Comparison of ENCODE assay signal across 8 mouse cellular contexts in the genomic region with DNA sequence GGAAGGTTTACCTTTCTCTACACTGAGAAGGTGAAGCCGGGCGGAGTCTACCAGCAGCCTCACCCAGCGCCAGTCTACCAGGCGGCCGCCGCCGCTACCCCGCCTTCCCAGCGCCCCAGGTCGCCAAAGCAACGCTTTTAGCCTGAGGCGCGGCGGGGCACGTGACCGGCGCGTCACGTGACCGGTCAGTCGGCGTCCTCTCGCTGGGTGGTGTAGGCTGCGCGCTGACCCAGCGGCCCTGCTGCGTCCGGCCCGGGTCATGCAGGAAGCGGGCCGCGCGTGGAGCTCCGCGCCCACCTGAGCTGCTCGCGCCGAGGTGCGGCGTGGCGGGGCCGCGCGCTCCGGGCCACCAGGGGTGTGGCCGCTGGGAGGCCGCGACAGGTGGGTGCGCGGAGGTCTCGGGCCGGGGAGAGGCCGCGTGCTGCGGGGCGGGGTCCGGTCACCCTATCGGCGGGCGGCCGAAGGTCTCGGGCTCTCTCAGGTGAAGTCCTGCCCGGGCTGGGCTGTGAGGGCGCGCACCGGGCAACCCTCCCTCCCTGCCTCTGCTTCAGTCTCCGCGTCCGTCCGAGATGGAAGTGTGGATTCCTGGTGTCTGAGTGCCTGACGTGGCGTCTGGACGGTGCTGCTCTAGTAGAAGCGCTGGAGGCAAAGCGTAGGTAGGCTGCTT. TPM values are rescaled to one million over a fixed set of nuclear protein-coding genes. Genes with fewer than 3 reads are reported as not detected.
DNase-seq lines count a peak whose midpoint lies in the region; ATAC-seq and TF ChIP-seq lines count a peak whose summit lies in the region.

A gene (plus strand): TSS at position 190 of the 667 bp plus-strand sequence.

- H3K4me2 ChIP-seq in forebrain, embryonic 15.5 days (replicated peaks): peak within 1 kb of the TSS; percentile 68
- H3K4me2 ChIP-seq in lung, embryonic 14.5 days: peak within 1 kb of the TSS; percentile 61

- no peaks in the 10 kb centered on the region for H3K9me3 ChIP-seq in ES-E14 (ENCODE audit: control insufficient read depth, insufficient read depth, low read depth, low read length)
- no peaks in the 10 kb centered on the region for H3K9me3 ChIP-seq in forebrain, embryonic 15.5 days
- no peaks in the 10 kb centered on the region for H3K9me3 ChIP-seq in lung, embryonic 14.5 days (ENCODE audit: low read depth, low read length)

- intact Hi-C loops in heart, postnatal 25 days (cut with DNase I): no loop called here

- under 1% methylated on average over 67 of the region's 75 CpGs for WGBS in forebrain, embryonic 15.5 days
- under 1% methylated on average over 75 of the region's 75 CpGs for WGBS in lung, embryonic 14.5 days
- under 1% methylated on average over 75 of the region's 75 CpGs for WGBS in olfactory bulb, adult 2 months
- WGBS in thymus, adult 2 months: under 1% methylated on average over 75 of the region's 75 CpGs

- in situ Hi-C loops in ES-E14 (cut with MboI; ENCODE audit: low sequenced_read_pairs in 2 of 2, unreplicated experiment in 2 of 2): no loop called here

- TF ChIP-seq CTCF in layer of hippocampus, adult 2 months (conservative IDR thresholded peaks at IDR 0.05): no peak
- no peak; the same call in 1 of the 2 replicates for TF ChIP-seq CTCF in lung, embryonic 14.5 days (IDR thresholded peaks at IDR 0.05; ENCODE audit: low read depth)
- 0 out of 2 replicates have a peak, but pooled peaks have one; percentile 12 for TF ChIP-seq CTCF in olfactory bulb, adult 2 months (IDR thresholded peaks at IDR 0.05; ENCODE audit: insufficient read depth, low read depth, low read length)
- TF ChIP-seq CTCF in thymus, adult 2 months (IDR thresholded peaks at IDR 0.05; ENCODE audit: borderline replicate concordance, control insufficient read depth, extremely low read depth, insufficient read depth, low read length, poor library complexity): peak; percentile 24; the same call in 1 of the 2 replicates

- H3K27me3 ChIP-seq in forebrain, embryonic 15.5 days: no peaks in the 10 kb centered on the region
- H3K27me3 ChIP-seq in lung, embryonic 14.5 days (ENCODE audit: insufficient read depth, low read length): no peaks in the 10 kb centered on the region
- H3K27me3 ChIP-seq in thymus, adult 2 months (ENCODE audit: control insufficient read depth, insufficient read depth, low read length): peaks cover 6% of the 10 kb centered on the region; the same call in 1 of the 2 replicates

- peak; percentile 95 for ATAC-seq in forebrain, embryonic 15.5 days (replicated peaks)
- ATAC-seq in lung, embryonic 14.5 days (ENCODE audit: insufficient read depth): peak; percentile 100

- peak within 1 kb of the TSS; percentile 3; the same call in 1 of the 2 replicates for H3K27ac ChIP-seq in ES-E14 (ENCODE audit: insufficient read depth, low read depth, low read length, poor library complexity, severe bottlenecking)
- H3K27ac ChIP-seq in forebrain, embryonic 15.5 days (replicated peaks): peak within 1 kb of the TSS; percentile 65
- H3K27ac ChIP-seq in layer of hippocampus, adult 2 months: peak within 1 kb of the TSS; percentile 89
- H3K27ac ChIP-seq in lung, embryonic 14.5 days (ENCODE audit: low read depth): 0 out of 2 replicates have a peak within 1 kb of the TSS, but pooled peaks have one; percentile 30
- H3K27ac ChIP-seq in olfactory bulb, adult 2 months (ENCODE audit: insufficient read depth, low read depth, low read length): peak within 1 kb of the TSS; percentile 47
- no peak within 1 kb of the TSS for H3K27ac ChIP-seq in thymus, adult 2 months (ENCODE audit: control insufficient read depth, insufficient read depth, low read length)

- H3K4me3 ChIP-seq in ES-E14 (ENCODE audit: insufficient read depth in 1 of 2, low read depth in 1 of 2, low read length in 2 of 2, poor library complexity in 1 of 2, severe bottlenecking in 1 of 2): peak within 1 kb of the TSS; percentile 55 to 100
- H3K4me3 ChIP-seq in forebrain, embryonic 15.5 days: peak within 1 kb of the TSS; percentile 95
- peak within 1 kb of the TSS; percentile 72 for H3K4me3 ChIP-seq in layer of hippocampus, adult 2 months
- H3K4me3 ChIP-seq in lung, embryonic 14.5 days (ENCODE audit: low read depth, low read length): peak within 1 kb of the TSS; percentile 95
- H3K4me3 ChIP-seq in olfactory bulb, adult 2 months (ENCODE audit: insufficient read depth, low read depth, low read length): peak within 1 kb of the TSS; percentile 93
- peak within 1 kb of the TSS; percentile 85 for H3K4me3 ChIP-seq in thymus, adult 2 months (ENCODE audit: control insufficient read depth, insufficient read depth, low read length)

- 0 out of 2 replicates have a peak, but pooled peaks have one; percentile 42 for TF ChIP-seq POLR2A in olfactory bulb, adult 2 months (IDR thresholded peaks at IDR 0.05; ENCODE audit: insufficient read depth, low read depth, low read length)
- no peak for TF ChIP-seq POLR2A in thymus, adult 2 months (IDR thresholded peaks at IDR 0.05; ENCODE audit: control insufficient read depth, extremely low read depth, insufficient read depth, low read length, poor library complexity)

- no peaks in the 10 kb centered on the region for H3K4me1 ChIP-seq in ES-E14 (ENCODE audit: control insufficient read depth in 2 of 2, insufficient read depth in 2 of 2, low read length in 2 of 2, poor library complexity in 1 of 2)
- peaks cover 14% of the 10 kb centered on the region for H3K4me1 ChIP-seq in forebrain, embryonic 15.5 days
- H3K4me1 ChIP-seq in lung, embryonic 14.5 days (ENCODE audit: insufficient read depth): no peaks in the 10 kb centered on the region
- peaks cover 2% of the 10 kb centered on the region; the same call in 1 of the 2 replicates for H3K4me1 ChIP-seq in olfactory bulb, adult 2 months (ENCODE audit: control insufficient read depth, insufficient read depth, low read length)
- peaks cover 8% of the 10 kb centered on the region for H3K4me1 ChIP-seq in thymus, adult 2 months (replicated peaks; ENCODE audit: control insufficient read depth, insufficient read depth, low read length)

- peak; percentile 71 for DNase-seq in ES-E14 (ENCODE audit: low read depth, low spot score)
- DNase-seq in cerebellum, adult 11-12 months: peak; percentile 92
- DNase-seq in heart, postnatal 25 days (ENCODE audit: low spot score): peak; percentile 84
- peak; percentile 79 to 80 for DNase-seq in layer of hippocampus, adult 2 months (ENCODE audit: low spot score in 2 of 2)
- DNase-seq in lung, embryonic 14.5 days: peak; percentile 98
- DNase-seq in thymus, adult 2 months: peak; percentile 49

- peak within 1 kb of the TSS; percentile 93 for H3K9ac ChIP-seq in ES-E14 (ENCODE audit: insufficient read depth, low read depth, low read length, poor library complexity, severe bottlenecking)
- H3K9ac ChIP-seq in forebrain, embryonic 15.5 days (replicated peaks): peak within 1 kb of the TSS; percentile 85
- H3K9ac ChIP-seq in lung, embryonic 14.5 days: peak within 1 kb of the TSS; percentile 75

- no peaks in the 10 kb centered on the region for H3K36me3 ChIP-seq in ES-E14 (ENCODE audit: control insufficient read depth, insufficient read depth, low read length, poor library complexity, severe bottlenecking)
- no peaks in the 10 kb centered on the region for H3K36me3 ChIP-seq in forebrain, embryonic 15.5 days
- no peaks in the 10 kb centered on the region for H3K36me3 ChIP-seq in lung, embryonic 14.5 days (ENCODE audit: insufficient read depth)
- no peaks in the 10 kb centered on the region for H3K36me3 ChIP-seq in thymus, adult 2 months (ENCODE audit: control insufficient read depth, insufficient read depth, low read length)

TF ChIP-seq in ES-E14, 5 proteins besides CTCF, POLR2A, EP300 and RAD21:
- TF ChIP-seq MAFK (IDR thresholded peaks at IDR 0.05; ENCODE audit: insufficient read depth, low read depth, low read length) (no peak), HCFC1 (IDR thresholded peaks at IDR 0.05; ENCODE audit: borderline replicate concordance, insufficient read depth, low read length) (peak; percentile 67; the same call in 1 of the 2 replicates)

RNA-seq across cellular contexts. Expression of the gene that starts here (rescaled TPM):
- total RNA-seq in ES-E14 (2012; rRNA removed): 17.6 and 20.1 TPM in 2 replicates
- 52.3 and 55.7 TPM in 2 replicates for polyA plus RNA-seq in forebrain, embryonic 15.5 days (2015; fragmentation: Nextera tagmentation; extraction: Ambion mirVana)
- total RNA-seq in heart, postnatal 25 days (2021): 10 to 100 TPM; 38.6 to 41.2 TPM
- 10 to 100 TPM; 46.7 to 48.6 TPM for total RNA-seq in layer of hippocampus, adult 2 months (2021)
- polyA plus RNA-seq in lung, embryonic 14.5 days (2014; fragmentation: Nextera tagmentation; extraction: Ambion mirVana): 29.0 and 30.8 TPM in 2 replicates
- polyA plus RNA-seq in olfactory bulb, adult 2 months (2012; ENCODE audit: insufficient read depth, insufficient read length, low replicate concordance, missing spikeins): not detected in 2 replicates
- 14.8 and 18.2 TPM in 2 replicates for polyA plus RNA-seq in thymus, adult 2 months (2012; rRNA removed)

Comparison
In these comparisons a context has a peak if more than half of its experiments do, and no peak if none do; other contexts are left out.
1. CTCF ChIP-seq: peak in olfactory bulb, adult 2 months (single experiment) and thymus, adult 2 months (single experiment); none in layer of hippocampus, adult 2 months (single experiment) and lung, embryonic 14.5 days (single experiment).
2. Peak in every context shown above with its lines, with median percentiles within 50 percentile points of each other: DNase-seq, H3K4me3 ChIP-seq and H3K9ac ChIP-seq.